Comparison of ENCODE assay signal across 8 mouse cellular contexts in genomic region chr8:70896316-70897020, GRCm38 (mm10). TPM values are rescaled to one million over a fixed set of nuclear protein-coding genes. Genes with fewer than 3 reads are reported as not detected.
DNase-seq lines count a peak whose midpoint lies in the region; ATAC-seq and TF ChIP-seq lines count a peak whose summit lies in the region.

No protein-coding gene starts in this region.

- H3K4me1 ChIP-seq in kidney, adult 2 months (ENCODE audit: control insufficient read depth, insufficient read depth, low read length): no peaks in the 10 kb centered on the region; the same call in 1 of the 2 replicates
- H3K4me1 ChIP-seq in MEL (ENCODE audit: control insufficient read depth in 1 of 2, insufficient read depth in 2 of 2, low read length in 2 of 2): peaks cover 4 to 11% of the 10 kb centered on the region in 2 experiments; a peak in 3 of 4 replicates
- peaks cover 29% of the 10 kb centered on the region for H3K4me1 ChIP-seq in heart, embryonic 15.5 days (replicated peaks)

- peak overlapping the region; percentile 93 for H3K4me2 ChIP-seq in heart, embryonic 15.5 days

- no peak overlapping the region for H3K27ac ChIP-seq in kidney, adult 2 months (ENCODE audit: insufficient read depth, low read depth, low read length)
- H3K27ac ChIP-seq in MEL (ENCODE audit: control insufficient read depth, low read depth, low read length) (peak overlapping the region; percentile 91), macrophage (peak overlapping the region; percentile 54)
- H3K27ac ChIP-seq in heart, embryonic 15.5 days: peak overlapping the region; percentile 78

- H3K9me3 ChIP-seq in MEL (replicated peaks; ENCODE audit: insufficient read depth, low read length): no peaks in the 10 kb centered on the region
- H3K9me3 ChIP-seq in heart, embryonic 15.5 days (replicated peaks): no peaks in the 10 kb centered on the region

- TF ChIP-seq RAD21 in MEL (IDR thresholded peaks at IDR 0.05; ENCODE audit: low read depth, low read length): no peak

- no peaks in the 10 kb centered on the region for H3K27me3 ChIP-seq in kidney, adult 2 months (replicated peaks; ENCODE audit: control insufficient read depth, insufficient read depth, low read length)
- no peaks in the 10 kb centered on the region for H3K27me3 ChIP-seq in MEL (ENCODE audit: control insufficient read depth in 1 of 2, insufficient read depth in 2 of 2, low read length in 2 of 2)
- H3K27me3 ChIP-seq in heart, embryonic 15.5 days: peaks cover 26% of the 10 kb centered on the region

- peak overlapping the region; percentile 82 for H3K4me3 ChIP-seq in kidney, adult 2 months (ENCODE audit: insufficient read depth, low read depth, low read length)
- peak overlapping the region; percentile 79 to 97 for H3K4me3 ChIP-seq in MEL (ENCODE audit: control insufficient read depth in 1 of 2, insufficient read depth in 1 of 2, low read depth in 2 of 2, low read length in 2 of 2)
- peak overlapping the region; percentile 93 for H3K4me3 ChIP-seq in heart, embryonic 15.5 days
- H3K4me3 ChIP-seq in macrophage (ENCODE audit: inconsistent target): peak overlapping the region; percentile 90

- 1% methylated on average over 25 of the region's 25 CpGs for WGBS in kidney, adult 2 months
- 2% methylated on average over 25 of the region's 25 CpGs for WGBS in heart, embryonic 15.5 days
- WGBS in macrophage (ENCODE audit: missing documents): 2% methylated on average over 25 of the region's 25 CpGs

- no peak for TF ChIP-seq CTCF in kidney, adult 2 months (conservative IDR thresholded peaks at IDR 0.05; ENCODE audit: insufficient read depth, insufficient read length, low read depth, low read length)
- no peak for TF ChIP-seq CTCF in MEL (IDR thresholded peaks at IDR 0.05 in 2 of 3, conservative IDR thresholded peaks at IDR 0.05 in 1 of 3; ENCODE audit: control insufficient read depth in 1 of 3, insufficient read depth in 1 of 3, low read depth in 2 of 3, low read length in 3 of 3, poor library complexity in 1 of 3, severe bottlenecking in 1 of 3)

- TF ChIP-seq EP300 in MEL (IDR thresholded peaks at IDR 0.05; ENCODE audit: low read depth in 1 of 2, low read length in 2 of 2): no peak

- DNase-seq in kidney, adult 2 months: no peak
- no peak for DNase-seq in kidney, postnatal 36 days
- peak; percentile 55 for DNase-seq in MEL (ENCODE audit: low read depth, low spot score)
- no peak for DNase-seq in right cerebral cortex, postnatal 25 days
- DNase-seq in adrenal gland, adult 8-10 months: no peak
- no peak for DNase-seq in spleen, adult 18-20 months

- no peaks in the 10 kb centered on the region for H3K36me3 ChIP-seq in kidney, adult 2 months (ENCODE audit: control insufficient read depth, insufficient read depth, low read length)
- H3K36me3 ChIP-seq in MEL (ENCODE audit: control insufficient read depth in 1 of 2, insufficient read depth in 2 of 2, low read length in 2 of 2) (peaks cover 7 to 17% of the 10 kb centered on the region in 2 experiments; a peak in 3 of 4 replicates), macrophage (ENCODE audit: inconsistent target) (peaks cover 20% of the 10 kb centered on the region)
- peaks cover 26% of the 10 kb centered on the region for H3K36me3 ChIP-seq in heart, embryonic 15.5 days

- H3K9ac ChIP-seq in MEL (ENCODE audit: control insufficient read depth, low read depth, low read length, poor library complexity, severe bottlenecking): peak overlapping the region; percentile 99
- peak overlapping the region; percentile 99 for H3K9ac ChIP-seq in heart, embryonic 15.5 days

- no peak for ATAC-seq in heart, embryonic 15.5 days (replicated peaks; ENCODE audit: insufficient number of reproducible peaks, insufficient read depth, low FRiP score, low read depth)

- H3K79me2 ChIP-seq in MEL (ENCODE audit: control insufficient read depth, insufficient read depth, low read length, poor library complexity) (peaks cover 19% of the 10 kb centered on the region), macrophage (ENCODE audit: inconsistent target) (peaks cover 15% of the 10 kb centered on the region)

- no peak for TF ChIP-seq POLR2A in kidney, adult 2 months (IDR thresholded peaks at IDR 0.05; ENCODE audit: low read depth, low read length)
- TF ChIP-seq POLR2A in MEL (IDR thresholded peaks at IDR 0.05; ENCODE audit: control insufficient read depth in 1 of 2, insufficient read depth in 1 of 2, low read depth in 1 of 2, low read length in 2 of 2, poor library complexity in 1 of 2): no peak; a peak in 2 of 4 replicates

TF ChIP-seq in MEL, 35 proteins besides CTCF, POLR2A, EP300 and RAD21:
- TF ChIP-seq CHD1 (IDR thresholded peaks at IDR 0.05; ENCODE audit: low read depth, low read length) (0 out of 2 replicates have a peak, but pooled peaks have one; percentile 76), ZMIZ1 (IDR thresholded peaks at IDR 0.05; ENCODE audit: low read depth, low read length) (no peak), POLR2AphosphoS2 (IDR thresholded peaks at IDR 0.05; ENCODE audit: low read length) (peak; percentile 18; the same call in 1 of the 2 replicates), SMC3 (IDR thresholded peaks at IDR 0.05; ENCODE audit: low read depth, low read length) (no peak)

RNA-seq across cellular contexts. Expression of gene Rpl18a, which starts 0.7 kb away (rescaled TPM):
- 3,589 and 3,709 TPM in 2 replicates for polyA plus RNA-seq in kidney, adult 2 months (2012; rRNA removed)
- total RNA-seq in MEL (2012; rRNA removed): 4,999 and 5,671 TPM in 2 replicates
- polyA plus RNA-seq in MEL (2012; ENCODE audit: insufficient read depth in 1 of 2, insufficient read length in 2 of 2, low read depth in 1 of 2, low replicate concordance in 2 of 2, missing spikeins in 1 of 2) (1,000 to 10,000 TPM in 1 of 2 experiments, not detected in 1; 5,399 TPM), macrophage (2018) (1,516 to 2,224 TPM (median 1,908 TPM) in 3 replicates)
- 2,542 and 2,612 TPM in 2 replicates for polyA plus RNA-seq in heart, embryonic 15.5 days (2015; fragmentation: Nextera tagmentation; extraction: Ambion mirVana)
- total RNA-seq in macrophage (2018; cell fraction: chromatin; rRNA removed): 100 to 1,000 TPM in 1 of 26 experiments, 10 to 100 TPM in 25; 34.5 to 323 (median 44.7) TPM
- total RNA-seq in macrophage (2018; cell fraction: cytosol; rRNA removed): 1,000 to 10,000 TPM in 17 of 26 experiments, 100 to 1,000 TPM in 9; 795 to 2,066 (median 1,262) TPM
- total RNA-seq in macrophage (2018; cell fraction: nucleus; rRNA removed): 100 to 1,000 TPM; 112 to 327 (median 178) TPM
- 1,000 to 10,000 TPM; 1,169 to 1,386 (median 1,259) TPM for total RNA-seq in adrenal gland, adult 8-10 months (2022)

RNA-seq across cellular contexts. Expression of gene Slc5a5, which starts 3.9 kb away (rescaled TPM):
- polyA plus RNA-seq in kidney, adult 2 months (2012; rRNA removed): 0.19 and 0.31 TPM in 2 replicates
- total RNA-seq in MEL (2012; rRNA removed): 0.12 and 0.13 TPM in 2 replicates
- polyA plus RNA-seq in MEL (2012; ENCODE audit: insufficient read depth in 1 of 2, insufficient read length in 2 of 2, low read depth in 1 of 2, low replicate concordance in 2 of 2, missing spikeins in 1 of 2) (under 1 TPM in 1 of 2 experiments, not detected in 1; 0.36 TPM), macrophage (2018) (not detected in 3 replicates)
- 0.09 and 0.36 TPM in 2 replicates for polyA plus RNA-seq in heart, embryonic 15.5 days (2015; fragmentation: Nextera tagmentation; extraction: Ambion mirVana)
- not detected for total RNA-seq in macrophage (2018; cell fraction: chromatin; rRNA removed)
- under 1 TPM in 2 of 26 experiments, not detected in 24; 0.04 to 0.07 TPM for total RNA-seq in macrophage (2018; cell fraction: cytosol; rRNA removed)
- total RNA-seq in macrophage (2018; cell fraction: nucleus; rRNA removed): under 1 TPM in 1 of 26 experiments, not detected in 25; 0.20 TPM
- not detected for total RNA-seq in adrenal gland, adult 8-10 months (2022)

RNA-seq across cellular contexts. Expression of gene Map1s, which starts 9.3 kb away (rescaled TPM):
- 18.4 and 24.4 TPM in 2 replicates for polyA plus RNA-seq in kidney, adult 2 months (2012; rRNA removed)
- 41.0 and 53.3 TPM in 2 replicates for total RNA-seq in MEL (2012; rRNA removed)
- polyA plus RNA-seq in MEL (2012; ENCODE audit: insufficient read depth in 1 of 2, insufficient read length in 2 of 2, low read depth in 1 of 2, low replicate concordance in 2 of 2, missing spikeins in 1 of 2) (10 to 100 TPM in 1 of 2 experiments, not detected in 1; 51.0 TPM), macrophage (2018) (20.1 to 42.7 TPM (median 38.1 TPM) in 3 replicates)
- polyA plus RNA-seq in heart, embryonic 15.5 days (2015; fragmentation: Nextera tagmentation; extraction: Ambion mirVana): 30.3 and 41.6 TPM in 2 replicates
- total RNA-seq in macrophage (2018; cell fraction: chromatin; rRNA removed): 100 to 1,000 TPM in 16 of 26 experiments, 10 to 100 TPM in 10; 41.7 to 187 (median 122) TPM
- 10 to 100 TPM; 20.9 to 48.8 (median 31.8) TPM for total RNA-seq in macrophage (2018; cell fraction: cytosol; rRNA removed)
- 100 to 1,000 TPM in 5 of 26 experiments, 10 to 100 TPM in 21; 43.2 to 119 (median 83.0) TPM for total RNA-seq in macrophage (2018; cell fraction: nucleus; rRNA removed)
- 10 to 100 TPM; 35.7 to 54.1 (median 50.0) TPM for total RNA-seq in adrenal gland, adult 8-10 months (2022)

RNA-seq across cellular contexts. Expression of gene Ccdc124, which starts 22.7 kb away (rescaled TPM):
- polyA plus RNA-seq in kidney, adult 2 months (2012; rRNA removed): 48.9 and 49.2 TPM in 2 replicates
- 47.5 and 47.6 TPM in 2 replicates for total RNA-seq in MEL (2012; rRNA removed)
- polyA plus RNA-seq in MEL (2012; ENCODE audit: insufficient read depth in 1 of 2, insufficient read length in 2 of 2, low read depth in 1 of 2, low replicate concordance in 2 of 2, missing spikeins in 1 of 2): 10 to 100 TPM in 1 of 2 experiments, not detected in 1; 87.1 TPM
- 79.7 and 84.1 TPM in 2 replicates for polyA plus RNA-seq in heart, embryonic 15.5 days (2015; fragmentation: Nextera tagmentation; extraction: Ambion mirVana)
- total RNA-seq in macrophage (2018; cell fraction: chromatin; rRNA removed): 10 to 100 TPM; 13.2 to 34.3 (median 24.5) TPM
- 10 to 100 TPM; 30.4 to 56.5 (median 42.0) TPM for total RNA-seq in macrophage (2018; cell fraction: cytosol; rRNA removed)
- 10 to 100 TPM; 18.9 to 41.0 (median 29.8) TPM for total RNA-seq in macrophage (2018; cell fraction: nucleus; rRNA removed)
- 47.6 to 62.3 TPM (median 58.2 TPM) in 3 replicates for polyA plus RNA-seq in macrophage (2018)
- total RNA-seq in adrenal gland, adult 8-10 months (2022): 10 to 100 TPM; 48.5 to 68.7 (median 51.3) TPM

RNA-seq across cellular contexts. Expression of gene Kcnn1, which starts 33.4 kb away (rescaled TPM):
- polyA plus RNA-seq in kidney, adult 2 months (2012; rRNA removed): 9.4 and 11.0 TPM in 2 replicates
- total RNA-seq in MEL (2012; rRNA removed): 7.3 and 8.9 TPM in 2 replicates
- polyA plus RNA-seq in MEL (2012; ENCODE audit: insufficient read depth in 1 of 2, insufficient read length in 2 of 2, low read depth in 1 of 2, low replicate concordance in 2 of 2, missing spikeins in 1 of 2) (10 to 100 TPM in 1 of 2 experiments, not detected in 1; 10.7 TPM), macrophage (2018) (1.2 to 1.7 TPM (median 1.6 TPM) in 3 replicates)
- 2.8 and 3.8 TPM in 2 replicates for polyA plus RNA-seq in heart, embryonic 15.5 days (2015; fragmentation: Nextera tagmentation; extraction: Ambion mirVana)
- 1 to 10 TPM in 15 of 26 experiments, under 1 TPM in 8, not detected in 3; 0.22 to 3.5 (median 1.3) TPM for total RNA-seq in macrophage (2018; cell fraction: chromatin; rRNA removed)
- 1 to 10 TPM; 1.0 to 3.8 (median 2.1) TPM for total RNA-seq in macrophage (2018; cell fraction: cytosol; rRNA removed)
- 1 to 10 TPM in 16 of 26 experiments, under 1 TPM in 10; 0.21 to 2.7 (median 1.2) TPM for total RNA-seq in macrophage (2018; cell fraction: nucleus; rRNA removed)
- 1 to 10 TPM; 4.2 to 4.7 (median 4.4) TPM for total RNA-seq in adrenal gland, adult 8-10 months (2022)
